Mouse (Mus musculus) kidney, embryonic 16.5 days (tissue): ENCODE measurements around the gene Higd1b. TPM values are rescaled to one million over a fixed set of nuclear protein-coding genes. Genes with fewer than 3 reads are reported as not detected.

Experiments
- polyA plus RNA-seq: library from polyadenylated mRNA; unstranded; fragments of >200 nt; fragmentation: Nextera tagmentation; extraction: Ambion mirVana; gene quantifications from 2 replicates; pipeline ENCODE4 v1.2.1, GENCODE M21; 2015

Higd1b gene
- polyA plus RNA-seq, 1 experiment from 2014 or later: 2.5 TPM

Other genes with a start within 250 kb of the Higd1b start
- gene Fzd2, start 231.5 kb upstream of the Higd1b start, polyA plus RNA-seq: 27.2 and 27.5 TPM in 2 replicates
- gene Meioc, start 172.1 kb upstream of the Higd1b start, polyA plus RNA-seq: 0.28 and 0.34 TPM in 2 replicates
- gene Ccdc43, start 138.1 kb upstream of the Higd1b start, polyA plus RNA-seq: 51.9 and 52.1 TPM in 2 replicates
- gene Adam11, start 74.4 kb upstream of the Higd1b start, polyA plus RNA-seq: 8.7 and 8.8 TPM in 2 replicates
- gene Gjc1, start 16.1 kb upstream of the Higd1b start, polyA plus RNA-seq: 54.5 and 55.4 TPM in 2 replicates
- 222 and 236 TPM in 2 replicates for gene Eftud2, start 45.1 kb downstream of the Higd1b start, polyA plus RNA-seq
- gene Ccdc103, start 45.4 kb downstream of the Higd1b start, polyA plus RNA-seq: 1.9 and 2.1 TPM in 2 replicates
- gene Fam187a, start 49.3 kb downstream of the Higd1b start, polyA plus RNA-seq: not detected in 2 replicates
- gene Gfap, start 65.1 kb downstream of the Higd1b start, polyA plus RNA-seq: 0.41 and 0.50 TPM in 2 replicates
- gene Kif18b, start 89.3 kb downstream of the Higd1b start, polyA plus RNA-seq: 11.5 and 12.6 TPM in 2 replicates
- gene C1ql1, start 110.8 kb downstream of the Higd1b start, polyA plus RNA-seq: 2.5 and 3.0 TPM in 2 replicates
- gene Nmt1, start 192.3 kb downstream of the Higd1b start, polyA plus RNA-seq: 50.7 and 51.9 TPM in 2 replicates
- 161 and 201 TPM in 2 replicates for gene Dcakd, start 192.5 kb downstream of the Higd1b start, polyA plus RNA-seq